Mouse (Mus musculus) embryo, embryonic 11 days (tissue): Measurements from ENCODE around the gene Srf.
A peak's percentile ranks its signal among the peaks of the same experiment; 100 is the strongest.
"Not testable (repeated sequence)": the region's sequence is repeated elsewhere in the genome, so short reads cannot be mapped to it uniquely, and the experiment has no call there.

Experiments used
- DNase-seq: peaks from one replicate; pipeline ENCODE4 v3.0.0-alpha.2; 2015

Gene Srf

GRCm38 (mm10) chr17:46555673-46556583 is at the start of gene Srf:
Srf (minus strand) TSS chr17:46556175.
- DNase-seq = peak; percentile 99

- no peak for DNase-seq
Measured at GRCm38 (mm10) chr17:46605126-46605525, 49.2 kb upstream of the Srf start.

- DNase-seq = no peak
Measured at GRCm38 (mm10) chr17:46603229-46603628, 47.3 kb upstream of the Srf start.

DNA sequence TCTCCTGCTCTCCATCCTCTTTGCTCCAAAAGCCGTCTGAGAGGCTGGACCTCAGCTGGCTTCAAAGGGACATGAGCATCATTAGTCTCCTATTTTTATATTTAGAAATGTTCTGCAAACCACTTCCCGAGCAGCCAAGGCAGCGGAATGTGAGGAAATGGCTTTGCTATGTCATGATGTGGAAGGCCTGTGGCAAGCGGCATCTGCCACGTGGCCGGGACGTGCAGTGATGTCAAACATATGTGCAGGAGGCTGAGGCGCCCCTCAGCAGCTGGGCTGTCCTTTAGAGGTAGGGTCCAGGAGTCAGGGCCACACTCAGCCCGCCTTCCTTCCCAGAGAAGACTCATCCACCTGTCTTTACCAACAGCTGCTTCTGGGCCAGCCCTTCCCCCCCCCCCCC is 46.2 kb upstream of the Srf start:
- DNase-seq = no peak

- no peak for DNase-seq
Measured at GRCm38 (mm10) chr17:46600569-46600968, 44.6 kb upstream of the Srf start.

- DNase-seq = no peak
Measured at GRCm38 (mm10) chr17:46598963-46599362, 43.0 kb upstream of the Srf start.

DNA sequence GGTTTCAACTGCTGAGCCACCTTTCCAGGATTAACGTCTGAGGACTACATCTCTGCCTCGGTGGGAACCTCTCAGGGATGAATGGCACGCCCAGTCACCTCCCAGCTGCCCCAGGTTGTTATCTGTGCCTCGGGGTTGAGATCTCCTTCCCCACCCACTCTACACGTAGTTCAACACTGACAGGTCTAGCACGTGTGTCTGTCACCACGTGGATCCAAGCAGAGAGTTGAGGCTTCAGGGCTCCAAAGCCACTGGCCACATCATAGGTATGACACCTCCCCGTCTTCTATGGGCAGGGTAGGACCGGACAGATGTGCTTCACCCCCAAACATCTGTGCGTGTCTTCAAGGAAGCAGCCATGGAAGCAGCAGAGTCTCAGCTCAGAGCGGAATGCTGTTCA is 42.0 kb upstream of the Srf start:
- no peak for DNase-seq

DNA sequence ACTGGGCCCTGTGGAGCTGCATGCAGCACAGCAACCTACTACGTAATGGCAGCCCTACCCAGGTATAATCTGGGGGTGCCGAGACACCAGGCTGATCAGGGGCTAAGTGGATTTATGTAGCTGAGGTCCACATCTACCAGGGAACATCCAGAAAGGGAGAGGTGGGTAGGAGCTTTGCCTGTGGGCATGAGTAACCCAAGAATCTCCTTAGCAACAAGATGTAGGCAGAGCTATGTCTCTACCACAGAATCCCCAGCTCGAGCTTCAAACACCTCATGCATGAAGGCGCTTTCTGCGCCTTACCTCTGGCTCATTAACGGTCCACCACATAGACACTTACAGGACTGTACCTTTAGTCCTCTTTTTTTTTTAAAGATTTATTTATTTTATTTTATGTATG is 39.4 kb upstream of the Srf start:
- no peak for DNase-seq

GRCm38 (mm10) chr17:46594606-46595005 is 38.6 kb upstream of the Srf start:
- peak; percentile 52 for DNase-seq

DNA sequence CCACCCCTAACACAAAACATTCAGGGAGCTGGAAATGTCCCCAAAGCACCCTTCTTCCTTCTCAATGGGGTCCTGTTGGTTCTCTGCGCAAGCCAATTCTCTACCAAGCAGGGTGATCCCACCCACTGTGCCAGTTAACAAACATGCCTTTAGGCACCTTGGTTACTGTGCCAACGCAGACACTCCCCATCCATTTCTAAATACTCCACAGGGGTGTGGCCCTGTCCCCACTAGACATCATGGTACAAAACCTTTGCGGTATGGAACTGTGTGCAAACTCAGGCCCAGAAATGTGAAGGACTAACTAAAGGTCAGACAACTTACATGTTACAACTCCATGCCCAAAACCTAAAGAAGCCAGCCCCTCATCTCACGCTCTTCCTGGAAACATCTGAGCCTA is 37.1 kb upstream of the Srf start:
- no peak for DNase-seq

- DNase-seq = no peak
Measured at GRCm38 (mm10) chr17:46591406-46591805, 35.4 kb upstream of the Srf start.

DNA sequence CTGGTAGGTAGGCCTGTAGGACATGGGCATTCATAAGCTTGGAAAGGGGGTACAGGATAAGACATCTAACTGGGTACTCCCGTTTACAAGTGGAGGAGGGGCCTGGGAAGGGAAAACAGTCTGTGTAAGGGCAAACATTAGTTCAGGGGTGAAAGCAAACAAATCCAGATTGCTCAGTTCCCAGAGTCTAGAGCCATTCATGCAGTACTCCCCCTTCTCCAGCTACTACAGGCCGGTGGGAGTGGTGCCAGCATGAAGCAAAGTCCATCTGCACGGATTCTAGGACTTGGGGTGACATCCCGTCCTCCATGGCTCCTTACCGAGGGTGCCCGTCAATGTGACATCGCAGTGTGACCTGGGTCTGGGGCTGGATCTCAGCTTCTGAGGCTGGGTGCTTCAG is 34.5 kb upstream of the Srf start:
- DNase-seq = no peak

DNA sequence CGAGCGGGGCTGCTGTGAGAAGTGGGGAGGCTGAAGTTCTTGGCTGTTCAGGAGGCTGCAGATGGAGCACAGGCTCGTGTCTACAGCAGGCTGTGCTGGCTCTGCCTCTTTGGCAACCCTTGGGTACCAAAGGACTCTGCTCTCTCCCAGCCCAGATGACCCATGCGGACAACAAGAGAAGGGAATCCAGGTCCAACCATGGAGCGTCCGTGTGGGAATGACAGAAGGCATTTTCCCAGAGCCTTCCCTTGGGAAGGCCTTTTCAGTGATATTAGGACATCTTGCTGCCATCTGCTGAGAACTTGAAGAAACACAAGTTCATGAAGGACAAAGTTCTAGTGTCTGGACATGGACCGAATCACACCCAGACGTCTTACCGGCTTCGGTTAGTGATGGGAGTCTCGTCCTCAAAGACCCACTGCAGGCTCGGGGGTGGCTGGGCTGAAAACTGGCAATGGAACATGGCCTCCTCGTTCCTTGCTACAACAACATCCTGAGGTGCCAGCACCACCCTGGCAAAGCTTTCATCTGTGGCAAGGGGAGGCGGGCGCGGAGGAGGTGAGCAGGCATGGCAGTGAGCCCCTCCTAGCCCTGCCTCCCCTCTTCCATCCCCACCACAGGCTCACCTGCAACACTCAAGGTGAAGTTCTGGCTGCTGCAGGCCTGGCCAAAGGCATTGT is 33.8 kb upstream of the Srf start:
- no peak for DNase-seq

GRCm38 (mm10) chr17:46588913-46589312 is 32.9 kb upstream of the Srf start:
- no peak for DNase-seq

GRCm38 (mm10) chr17:46588173-46588572 is 32.2 kb upstream of the Srf start:
- DNase-seq = no peak

DNA sequence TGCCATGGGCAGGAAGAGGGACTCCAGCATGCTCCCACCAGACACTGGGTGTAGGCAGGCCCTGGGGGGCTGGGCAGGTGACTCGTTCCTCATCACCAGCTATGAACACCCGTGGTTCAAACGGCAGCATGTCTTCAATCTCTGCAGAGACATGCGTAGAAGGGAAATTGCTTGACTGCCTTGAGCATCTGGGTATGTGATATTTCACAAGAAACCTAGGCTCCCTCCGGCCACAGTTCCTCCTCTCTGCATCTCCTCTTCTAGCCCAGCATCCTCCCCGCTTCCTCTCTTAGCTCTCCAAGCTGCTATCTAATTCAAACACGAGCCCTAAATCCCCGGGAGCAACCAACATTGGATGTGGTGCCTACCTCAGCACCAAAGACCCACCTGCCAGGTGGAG is 30.4 kb upstream of the Srf start:
- DNase-seq = no peak

DNA sequence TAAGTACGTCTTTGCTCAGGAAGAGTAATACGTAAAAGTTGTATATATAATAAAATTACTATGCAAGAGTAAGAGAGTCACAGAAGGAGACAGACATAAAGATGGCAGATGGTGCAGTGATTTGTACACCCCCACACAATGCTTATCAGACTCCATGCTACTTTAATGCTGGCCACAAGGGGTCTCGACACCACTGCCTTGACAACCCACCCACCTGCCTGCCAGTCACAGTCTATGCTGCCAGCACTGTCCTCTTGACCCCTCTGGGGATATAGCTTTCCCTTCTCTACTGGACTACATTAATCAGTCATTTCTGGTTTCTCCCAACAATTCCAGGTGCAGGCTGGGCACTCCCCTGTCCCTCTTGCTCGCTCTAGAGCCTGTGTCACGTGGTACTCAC is 22.7 kb upstream of the Srf start:
- DNase-seq = peak; percentile 40

- DNase-seq = no peak
Measured at GRCm38 (mm10) chr17:46576070-46576469, 20.1 kb upstream of the Srf start.

- DNase-seq = no peak
Measured at GRCm38 (mm10) chr17:46574535-46574934, 18.6 kb upstream of the Srf start.

GRCm38 (mm10) chr17:46571005-46571404 is 15.0 kb upstream of the Srf start:
- no peak for DNase-seq

GRCm38 (mm10) chr17:46559146-46559545 is 3.2 kb upstream of the Srf start:
- DNase-seq = no peak

- DNase-seq = no peak
Measured at GRCm38 (mm10) chr17:46558151-46558550, 2.2 kb upstream of the Srf start.

DNA sequence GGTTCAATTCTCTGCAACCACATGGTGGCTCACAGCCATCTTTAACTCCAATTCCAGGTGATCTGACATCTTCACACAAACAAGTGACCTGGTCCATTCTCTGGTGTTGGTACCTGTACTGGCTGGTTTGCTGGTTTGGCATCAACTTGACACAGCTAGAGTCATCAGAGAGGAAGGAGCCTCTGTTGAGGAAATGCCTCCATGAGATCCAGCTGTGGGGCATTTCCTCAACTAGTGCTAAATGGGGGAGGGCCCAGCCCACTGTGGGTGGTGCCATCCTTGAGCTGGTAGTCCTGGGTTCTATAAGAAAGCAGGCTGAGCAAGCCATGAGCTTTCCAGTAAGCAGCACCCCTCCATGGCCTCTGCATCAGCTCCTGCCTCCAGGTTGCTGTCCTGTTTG is 1.3 kb upstream of the Srf start:
- not testable (repeated sequence) for DNase-seq

DNA sequence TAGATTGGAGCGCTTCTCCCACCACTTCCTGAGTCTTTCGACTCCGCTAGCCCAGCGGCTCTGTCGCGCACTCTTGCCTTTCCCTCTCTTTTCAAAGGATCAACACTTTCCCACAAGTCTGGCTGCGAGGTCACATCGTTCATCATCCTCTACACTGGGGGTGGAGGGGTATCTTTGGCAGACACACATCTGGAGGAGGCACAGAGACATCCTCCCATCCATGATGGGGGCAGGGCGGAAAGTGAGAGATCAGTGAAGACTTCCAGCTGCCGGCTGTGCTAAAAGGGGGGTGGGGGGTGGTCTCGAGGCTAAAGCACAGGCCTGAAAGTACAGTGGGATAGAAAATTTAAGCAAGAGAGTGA is 590 bp upstream of the Srf start:
- DNase-seq = peak; percentile 82
